Mouse (Mus musculus) testis, postnatal 14 days (tissue): ENCODE results near the gene A830031A19Rik.

Source experiments
- DNase-seq: peaks from one replicate; pipeline ENCODE4 v3.0.0; 2021; ENCODE audit warnings: low spot score

The A830031A19Rik gene

DNA sequence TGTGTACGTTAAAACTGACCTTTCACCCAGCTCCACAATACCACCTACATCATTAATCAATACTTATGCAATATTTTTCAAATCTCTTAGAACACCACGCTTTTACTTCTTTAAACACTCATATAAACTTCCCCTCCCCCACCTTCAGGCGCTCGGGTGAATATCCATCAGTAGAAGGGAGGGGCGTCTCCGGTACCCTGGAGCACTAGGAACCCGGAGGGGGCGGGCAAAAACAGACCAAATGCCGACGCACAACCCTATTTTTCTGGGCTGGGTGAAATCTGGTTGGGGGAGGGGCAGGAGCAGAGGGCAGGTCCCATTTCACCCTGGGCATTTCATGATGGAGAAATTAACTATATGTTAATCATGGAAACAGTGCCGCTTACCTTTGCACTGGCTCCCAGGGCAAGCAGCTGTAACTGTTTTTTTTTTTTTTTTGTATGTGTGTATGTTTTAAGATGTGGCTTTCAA lies at the start of gene A830031A19Rik:
A830031A19Rik (minus strand) TSS at position 421 of the 471 bp plus-strand sequence.
- DNase-seq = peak; percentile 19

GRCm38 (mm10) chr11:24123991-24124390 lies 49.1 kb upstream of the A830031A19Rik start:
- DNase-seq = no peak

DNA sequence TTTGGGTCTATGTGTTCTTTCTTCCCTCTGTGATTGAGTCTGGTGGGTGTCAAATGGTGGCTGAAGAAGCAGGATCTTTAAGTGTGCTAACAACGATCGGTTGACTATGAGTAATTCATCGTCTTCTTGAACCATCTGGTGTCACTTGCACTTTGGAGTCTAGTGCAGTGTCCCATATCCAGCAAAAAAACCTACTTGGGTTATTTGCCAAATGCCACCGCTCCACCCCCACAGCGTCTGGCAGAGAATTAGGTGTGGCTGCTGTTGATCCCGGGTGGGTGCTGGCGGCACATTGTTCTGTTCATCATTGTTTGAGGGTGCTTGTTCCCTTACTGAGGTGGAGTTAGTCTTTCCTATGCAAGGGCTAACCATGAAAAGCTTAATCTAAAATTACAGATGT lies 48.0 kb upstream of the A830031A19Rik start:
- DNase-seq = no peak

DNA sequence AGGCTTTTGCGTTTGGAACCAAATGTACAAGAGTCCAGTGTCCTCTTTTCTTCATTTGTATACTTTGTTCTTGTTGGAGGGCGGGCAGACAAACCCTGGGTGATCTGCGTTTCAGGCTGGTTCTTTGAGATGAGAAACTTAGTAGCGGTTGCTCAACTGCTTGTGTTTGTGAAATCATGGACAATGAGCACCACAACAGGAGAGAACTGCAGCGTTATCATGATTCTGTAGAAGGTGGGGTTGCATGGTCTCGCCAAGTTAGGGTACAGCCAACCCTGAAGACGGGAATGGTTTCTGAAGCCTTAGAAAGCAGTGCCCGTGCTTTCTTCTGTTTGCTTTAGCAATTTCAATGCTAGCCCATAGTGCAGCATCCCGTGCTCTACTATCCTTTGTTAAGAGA lies 46.3 kb upstream of the A830031A19Rik start:
- no peak for DNase-seq

DNA sequence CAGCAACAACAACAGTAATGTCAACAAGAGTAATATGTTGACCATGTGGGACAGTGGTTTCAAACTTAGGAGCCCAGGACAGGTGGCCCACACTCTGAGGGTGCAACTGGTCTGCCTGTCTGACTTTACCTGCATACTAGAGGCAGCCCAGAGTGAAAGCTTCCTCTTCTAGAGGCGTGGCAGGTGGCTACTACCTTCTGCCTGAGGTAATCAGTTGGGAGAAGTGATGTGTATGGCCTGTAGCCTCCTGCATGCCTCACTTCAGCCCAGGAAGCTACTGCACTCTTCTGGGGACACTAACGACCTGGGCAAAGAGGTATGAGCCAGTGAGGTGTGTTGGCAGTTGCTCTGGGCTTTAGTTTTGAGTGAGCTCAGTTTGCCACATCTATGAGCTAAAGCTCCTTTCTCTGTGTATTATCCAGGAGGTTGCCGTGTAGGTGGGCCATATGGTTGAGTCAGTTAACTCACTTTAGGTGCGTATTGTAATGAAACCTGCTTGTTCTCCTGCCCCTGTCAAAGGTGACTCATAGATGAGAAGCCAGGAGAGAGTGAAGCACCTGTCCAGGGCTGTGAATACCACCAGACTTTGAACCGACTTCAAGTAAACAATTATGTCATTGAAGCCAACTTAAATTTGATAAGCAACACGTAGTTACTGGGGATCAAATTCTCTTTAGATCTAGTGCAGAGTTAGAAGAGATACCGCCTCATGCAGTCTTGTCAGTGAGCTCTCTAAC lies 41.9 kb upstream of the A830031A19Rik start:
- no peak for DNase-seq

DNA sequence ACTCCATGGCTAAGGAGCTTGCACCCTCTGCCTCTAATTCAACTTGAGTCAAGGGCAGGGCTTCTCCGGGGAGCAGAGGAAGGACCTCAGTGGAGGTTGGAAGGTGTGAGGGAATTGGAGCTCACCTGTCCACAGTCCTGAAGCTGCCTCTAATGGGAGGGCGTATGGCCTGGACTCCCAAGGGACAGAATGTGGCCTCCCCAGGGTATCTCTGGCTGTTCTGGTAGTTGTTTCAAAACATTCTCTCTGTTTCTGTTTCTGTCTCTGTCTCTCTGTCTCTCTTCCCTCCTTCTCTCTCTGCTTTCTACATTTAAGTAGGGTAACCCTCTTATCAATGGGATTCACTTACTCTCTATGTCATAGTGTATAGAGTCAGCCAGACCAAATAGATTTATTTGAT lies 41.2 kb upstream of the A830031A19Rik start:
- no peak for DNase-seq

DNA sequence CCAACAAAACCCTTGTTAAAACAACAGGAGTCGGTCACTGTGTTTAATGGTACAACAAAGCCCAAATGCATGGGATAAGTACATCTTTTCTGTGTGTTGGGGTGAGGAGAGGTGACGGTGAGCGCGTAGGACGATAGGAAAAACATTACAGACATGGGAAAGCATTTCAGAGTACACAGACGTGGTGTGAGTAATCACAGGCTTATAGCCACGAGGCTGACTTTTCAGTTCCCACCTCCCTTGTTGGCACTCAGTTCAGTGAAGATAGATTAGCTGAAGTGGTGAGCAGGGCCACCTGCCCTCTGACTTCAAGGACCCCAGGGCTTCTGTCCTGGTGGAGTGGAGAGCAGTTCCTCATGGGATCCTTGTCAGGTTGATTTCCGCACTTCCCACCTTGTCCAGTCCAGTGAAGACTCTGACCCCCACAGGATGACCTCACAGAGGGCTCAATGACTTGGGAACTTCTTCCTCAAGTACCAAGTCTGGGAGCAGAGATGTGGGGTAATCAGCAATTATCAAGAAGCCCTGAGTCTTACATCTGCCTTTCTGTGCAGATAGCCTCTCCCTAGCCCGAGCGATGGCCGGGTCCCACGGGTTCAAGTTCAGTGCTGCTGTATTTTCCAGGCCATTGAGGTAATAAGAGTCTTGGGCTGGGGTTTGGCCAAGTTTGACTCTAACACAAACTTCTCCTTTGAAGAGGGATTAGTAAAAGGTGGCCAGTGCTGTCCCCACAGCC lies 40.3 kb upstream of the A830031A19Rik start:
- no peak for DNase-seq

- no peak for DNase-seq
These were observed 36.9 kb upstream of the A830031A19Rik start for GRCm38 (mm10) chr11:24111720-24112119.

DNA sequence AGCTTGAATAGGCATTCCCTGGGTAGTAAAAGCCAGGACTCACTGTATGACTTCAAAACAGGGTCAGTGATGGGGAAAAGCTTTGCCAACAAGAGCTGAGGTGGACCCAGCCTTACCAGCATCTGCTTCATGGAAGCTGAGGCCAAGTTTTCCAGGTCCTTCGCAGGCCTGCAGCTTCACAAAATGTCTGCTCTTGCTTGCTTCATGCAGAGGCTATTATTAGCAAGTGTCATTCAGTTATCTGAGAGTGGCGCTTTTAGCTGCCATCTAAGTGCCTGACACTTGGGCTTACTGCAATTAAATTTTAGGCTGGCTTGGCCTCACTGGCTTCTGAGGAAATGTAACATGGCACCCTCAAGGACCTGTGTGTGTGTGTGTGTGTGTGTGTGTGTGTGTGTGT lies 35.3 kb upstream of the A830031A19Rik start:
- no peak for DNase-seq

- DNase-seq = no peak
These were observed 34.5 kb upstream of the A830031A19Rik start for GRCm38 (mm10) chr11:24109388-24109787.

DNA sequence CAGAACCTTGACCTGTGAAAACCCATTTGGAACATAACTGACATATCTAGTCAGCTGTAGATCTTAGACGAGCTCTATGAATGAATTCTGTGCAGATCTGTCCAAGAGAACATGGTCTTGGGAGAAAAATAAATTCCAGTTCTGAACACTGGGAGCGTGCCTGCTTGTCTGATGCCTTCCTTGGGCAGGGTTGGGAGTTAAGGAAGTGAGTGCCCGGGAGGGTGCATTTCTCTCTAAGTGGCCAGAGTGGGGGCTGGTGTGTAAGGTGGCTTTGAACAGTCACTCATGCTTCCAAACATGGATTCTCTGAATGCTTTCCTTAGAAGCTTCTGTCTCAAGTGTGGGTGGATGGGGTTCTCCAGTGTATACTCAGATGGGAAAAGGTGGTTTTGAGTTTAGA lies 34.1 kb upstream of the A830031A19Rik start:
- DNase-seq = no peak

GRCm38 (mm10) chr11:24107414-24107813 lies 32.6 kb upstream of the A830031A19Rik start:
- no peak for DNase-seq

DNA sequence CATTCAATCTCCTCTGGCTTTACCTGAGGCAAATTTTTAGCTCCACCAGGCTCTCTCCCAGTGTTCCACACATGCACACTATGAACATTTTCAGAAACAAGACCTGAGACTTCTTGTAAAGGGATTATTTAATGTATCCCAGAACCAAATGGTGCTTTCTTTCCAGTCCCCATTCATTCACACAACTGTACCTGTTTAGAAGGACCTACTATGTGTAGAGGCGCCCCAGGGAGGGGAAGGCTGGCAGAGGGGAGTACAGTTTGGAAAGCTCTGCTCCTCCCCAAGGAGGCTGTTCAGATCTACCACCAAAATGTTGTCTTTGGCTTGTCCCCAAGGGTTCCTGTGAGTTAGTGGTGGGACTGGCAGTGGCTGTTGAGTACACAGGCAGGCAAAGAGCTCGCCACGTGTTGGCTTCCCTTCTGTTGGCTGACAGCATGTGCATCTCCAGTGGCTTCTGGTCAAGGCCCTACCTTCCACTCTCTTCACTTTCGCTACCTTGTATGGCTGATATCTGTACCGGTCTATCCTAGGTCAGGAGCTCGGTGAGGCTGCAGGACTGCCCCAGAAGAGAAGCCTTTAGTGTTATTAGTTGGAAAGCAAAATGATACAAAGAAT lies 28.4 kb upstream of the A830031A19Rik start:
- no peak for DNase-seq

DNA sequence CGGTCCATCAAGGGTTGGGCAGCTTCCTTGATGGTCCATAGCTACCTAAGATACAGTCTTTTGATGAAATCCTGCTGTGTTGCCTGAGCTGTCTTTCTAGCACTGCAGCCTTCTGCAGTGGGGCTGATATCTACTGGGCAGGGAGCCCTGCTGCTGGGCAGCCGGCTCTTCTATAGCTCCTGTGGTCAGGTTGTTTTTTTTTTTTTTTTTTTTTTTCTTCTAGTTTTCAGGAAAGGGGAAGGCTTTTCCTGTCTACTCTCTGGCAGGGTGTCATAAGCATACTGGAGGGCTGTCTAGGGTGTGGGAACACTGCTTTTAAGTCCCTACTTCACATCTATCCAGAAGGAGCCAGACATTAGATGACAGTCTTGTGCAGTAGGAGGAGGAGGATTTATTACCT lies 27.5 kb upstream of the A830031A19Rik start:
- DNase-seq = no peak

DNA sequence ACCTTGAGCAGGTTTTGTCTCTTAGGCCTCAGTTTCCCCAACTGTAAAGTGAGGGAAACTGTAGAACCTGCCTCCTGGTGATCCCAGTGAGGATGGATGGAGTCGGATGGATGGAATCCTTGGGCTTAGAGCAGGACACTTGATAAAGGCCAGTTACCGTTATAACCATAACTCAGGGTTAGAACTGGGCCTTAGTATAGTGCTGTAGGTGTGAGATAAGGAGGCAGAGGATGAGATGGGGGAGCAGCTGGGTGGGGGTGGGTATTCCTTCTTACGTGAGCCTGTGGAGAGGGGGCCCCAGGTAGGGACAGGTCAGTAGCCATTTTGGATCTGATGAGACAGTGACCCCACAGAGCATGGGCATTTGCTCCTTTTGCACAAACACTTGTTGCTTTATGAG lies 26.8 kb upstream of the A830031A19Rik start:
- DNase-seq = no peak

DNA sequence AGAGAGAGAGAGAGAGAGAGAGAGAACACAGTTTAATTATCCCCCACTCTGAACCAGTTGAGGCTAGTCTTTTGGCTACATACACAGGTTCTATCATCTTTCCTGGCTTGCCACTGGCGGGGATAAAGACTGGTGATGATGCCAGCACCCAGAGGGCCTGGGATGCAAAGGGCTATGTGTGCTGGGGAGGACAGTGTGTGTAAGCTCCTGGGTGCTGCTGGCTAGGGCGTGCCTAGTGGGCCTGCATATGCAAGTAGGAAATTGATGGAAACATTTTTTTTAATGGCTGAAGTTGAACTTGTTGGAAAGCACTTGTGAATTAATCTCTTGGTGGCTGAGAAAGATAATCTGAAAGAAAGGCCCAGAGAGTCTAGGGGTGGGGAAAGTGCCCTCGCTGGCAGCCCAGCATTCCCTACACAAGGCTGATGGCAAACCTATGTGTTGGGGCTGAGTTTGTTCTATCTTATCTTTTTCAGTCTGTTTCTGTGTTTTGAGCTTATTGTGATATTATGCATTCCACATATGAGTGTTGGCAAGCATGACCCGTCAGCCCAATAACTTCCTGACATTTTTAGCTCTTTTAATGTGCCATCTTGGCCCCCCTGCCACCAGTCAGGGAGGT lies 25.7 kb upstream of the A830031A19Rik start:
- no peak for DNase-seq

- no peak for DNase-seq
These were observed 25.0 kb upstream of the A830031A19Rik start for GRCm38 (mm10) chr11:24099886-24100293.

- DNase-seq = no peak
These were observed 24.4 kb upstream of the A830031A19Rik start for GRCm38 (mm10) chr11:24099215-24099614.

DNA sequence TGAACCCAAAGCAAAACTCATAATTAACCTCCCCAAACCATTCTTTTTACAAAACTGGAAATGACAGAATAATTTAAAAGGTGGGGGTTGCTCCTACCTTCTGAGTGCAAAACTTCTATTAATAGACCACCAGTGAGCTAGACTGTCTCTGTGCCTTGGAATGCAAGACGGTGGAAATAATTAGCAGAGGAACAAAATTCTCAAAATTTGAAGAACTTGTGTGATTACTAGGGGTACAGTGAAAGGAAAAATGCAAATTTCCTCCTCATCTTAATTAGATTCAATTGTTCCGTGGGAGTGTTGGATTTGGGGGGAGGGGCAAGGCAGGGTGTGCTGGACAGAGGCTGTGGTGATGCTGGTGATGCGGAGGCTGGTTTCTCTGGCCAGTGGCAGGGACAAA lies 23.8 kb upstream of the A830031A19Rik start:
- no peak for DNase-seq

- no peak for DNase-seq
These were observed 23.2 kb upstream of the A830031A19Rik start for GRCm38 (mm10) chr11:24098069-24098468.

GRCm38 (mm10) chr11:24097026-24097425 lies 22.2 kb upstream of the A830031A19Rik start:
- no peak for DNase-seq

- no peak for DNase-seq
These were observed 21.6 kb upstream of the A830031A19Rik start for GRCm38 (mm10) chr11:24096483-24096882.
